Mouse (Mus musculus) testis, adult 2 months (tissue): ENCODE data around the gene Ppm1a.
"Not testable (repeated sequence)": the region's sequence is repeated elsewhere in the genome, so short reads cannot be mapped to it uniquely, and the experiment has no call there.

Experiments used
- CTCF ChIP-seq: fragments of 200-500 bp; IDR thresholded peaks from 2 replicates; pipeline ENCODE4 v1.5.1; 2012; ENCODE audit warnings: low read depth, mild to moderate bottlenecking, inconsistent platforms, low read length, moderate library complexity; ENCODE audit not compliant: control insufficient read depth, insufficient read depth, insufficient replicate concordance
- POLR2A ChIP-seq: fragments of 200-500 bp; IDR thresholded peaks from 2 replicates; pipeline ENCODE4 v1.6.1; 2012; ENCODE audit warnings: low read depth, mild to moderate bottlenecking, inconsistent platforms, low read length, moderate library complexity; ENCODE audit not compliant: control insufficient read depth

DNA sequence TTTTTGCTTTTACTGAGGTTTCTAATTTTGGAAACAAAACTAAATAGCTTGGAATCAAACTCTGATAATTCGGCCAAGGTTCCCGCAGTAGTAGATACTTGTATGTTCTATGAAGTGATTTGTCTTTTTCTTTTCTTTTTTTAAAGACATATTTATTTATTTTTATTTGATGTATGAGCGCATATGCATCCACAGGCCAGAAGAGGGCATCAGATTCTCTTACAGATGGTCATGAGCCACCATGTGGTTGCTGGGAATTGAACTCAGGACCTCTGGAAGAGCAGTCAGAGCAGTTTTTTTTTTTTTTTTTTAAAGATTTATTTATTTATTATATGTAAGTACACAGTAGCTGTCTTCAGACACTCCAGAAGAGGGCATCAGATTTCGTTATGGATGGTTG lies 25.5 kb downstream of the Ppm1a start:
- not testable (repeated sequence) for TF ChIP-seq CTCF, POLR2A
